Mouse (Mus musculus) adrenal gland, postnatal 4 days (tissue): ENCODE measurements around the gene Slc25a34. TPM values are rescaled to one million over a fixed set of nuclear protein-coding genes. Genes with fewer than 3 reads are reported as not detected.
A peak's percentile ranks its signal among the peaks of the same experiment; 100 is the strongest.

Source experiments
- DNase-seq, 2 experiments: peaks; one replicate each; pipeline ENCODE4 v3.0.0; 2021 to 2022; ENCODE audit warnings: low spot score in 2 of 2, mixed read lengths in 2 of 2
- long read RNA-seq, 2 experiments: library from polyadenylated mRNA; stranded (forward); transcript quantifications; one replicate each; pipeline ENCODE4 v2.0.0; 2021
- total RNA-seq, 2 experiments: library from RNA; stranded (reverse); gene quantifications; 2 replicates each; pipeline ENCODE4 v1.2.3; 2021

Slc25a34 gene
- 1 to 10 TPM; 7.4 to 9.5 TPM for total RNA-seq
- long read RNA-seq, experiment 1 = 0 reads
- long read RNA-seq, experiment 2, partial matches to known transcripts = 0 of 5 reads
- long read RNA-seq, experiment 2, other reads (novel, unspliced or antisense) = 1 of 5 reads

DNA sequence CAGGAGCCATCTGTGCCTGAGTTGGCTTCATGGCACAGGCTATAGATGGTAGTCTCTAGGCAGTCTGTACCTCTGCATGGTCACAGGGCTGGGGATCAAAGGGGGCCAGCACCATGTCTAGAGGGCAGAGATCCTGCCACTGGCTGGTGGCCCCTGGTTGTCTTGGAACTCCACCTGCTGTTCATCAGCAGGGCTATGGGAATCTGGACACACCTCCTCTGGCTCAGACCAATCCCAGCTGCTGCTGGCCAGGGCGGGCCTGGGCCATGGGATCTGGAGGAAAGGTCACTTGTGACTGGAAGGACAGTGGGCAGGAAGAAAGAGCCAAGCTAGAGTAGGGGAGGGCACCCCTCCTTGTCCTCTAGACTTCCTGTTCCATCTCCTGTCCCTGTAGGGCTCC, at the start of gene Slc25a34:
TSS of gene Slc25a34 (minus strand) at position 156 of the 400 bp plus-strand sequence.
- peak in 1 of 2 experiments; percentile 64 for DNase-seq

DNA sequence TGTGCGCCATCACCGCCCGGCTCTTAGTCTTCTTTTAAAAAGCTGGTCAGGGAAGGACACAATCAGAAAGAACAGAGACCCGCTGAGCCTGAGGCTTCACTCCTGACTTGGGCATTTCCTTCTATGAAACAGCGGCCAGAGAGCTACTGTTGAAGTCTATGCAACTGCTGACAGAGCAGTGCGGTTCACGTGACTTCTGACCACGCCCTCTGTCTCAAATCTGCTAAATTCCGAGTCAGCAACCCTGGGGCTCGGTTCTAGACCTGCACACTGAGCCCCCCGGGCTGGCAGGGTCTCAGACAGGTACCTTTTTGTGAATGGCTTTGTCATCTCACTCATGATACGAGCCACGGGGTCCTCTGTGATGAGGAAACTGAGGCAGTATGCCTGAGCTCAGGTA, 48.7 kb upstream of the Slc25a34 start:
- DNase-seq = no peak

DNA sequence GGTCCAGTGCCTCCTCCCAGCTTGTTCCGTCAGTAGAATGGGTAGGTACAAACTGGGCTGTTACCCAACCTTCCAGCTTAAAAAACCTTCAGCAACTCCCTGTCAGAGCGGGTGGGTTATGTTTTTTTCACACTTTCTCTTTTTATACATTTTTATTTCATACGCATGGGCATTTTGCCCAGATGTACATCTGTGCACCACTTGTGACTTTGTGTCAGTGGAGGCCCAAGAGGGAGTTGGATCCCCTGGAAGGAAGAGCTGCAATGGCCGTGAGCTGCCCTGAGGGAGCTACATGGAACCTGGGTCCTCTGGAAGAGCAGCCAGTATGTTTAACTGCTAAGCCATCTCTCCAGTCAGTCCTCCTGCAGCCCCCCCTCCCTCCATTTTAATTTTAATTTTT, 47.8 kb upstream of the Slc25a34 start:
- DNase-seq = no peak

DNA sequence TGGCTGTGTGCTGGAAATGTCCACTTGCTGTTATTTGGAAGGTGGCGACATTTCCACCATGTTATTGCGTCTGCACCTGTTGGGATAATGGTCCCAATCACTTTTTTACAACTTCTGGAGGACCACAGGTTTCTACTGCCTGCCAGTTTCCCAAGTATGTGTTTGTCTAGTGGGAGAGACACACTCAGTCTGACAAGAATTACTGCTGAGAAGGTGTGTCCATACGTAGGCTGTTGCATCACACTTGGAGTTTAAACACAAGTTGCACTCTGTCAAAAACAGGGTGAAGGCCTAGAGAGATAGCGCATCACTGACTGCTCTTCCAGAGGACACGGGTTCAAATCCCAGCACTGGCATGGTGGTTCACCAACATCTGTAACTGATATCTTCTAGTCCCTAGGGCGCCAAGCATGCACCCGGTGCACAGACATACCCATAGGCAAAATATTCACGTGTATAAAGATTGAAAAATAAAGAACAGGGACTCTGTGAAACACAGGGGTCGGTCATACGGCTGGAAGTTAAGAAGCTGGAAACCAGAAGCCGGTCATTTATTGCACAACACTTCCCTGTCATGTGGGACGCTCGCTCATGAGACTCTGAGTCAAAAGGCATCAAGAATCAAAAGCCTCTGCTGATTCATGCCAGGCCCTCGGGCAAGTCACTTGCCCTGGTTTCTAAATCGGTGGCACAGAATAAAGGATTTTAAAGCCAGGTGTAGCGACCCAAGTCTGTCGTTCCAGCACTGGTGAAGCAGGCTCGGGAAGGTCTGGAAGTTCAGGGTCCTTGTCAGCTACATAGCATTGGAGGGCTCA, 46.5 kb upstream of the Slc25a34 start:
- no peak for DNase-seq

DNA sequence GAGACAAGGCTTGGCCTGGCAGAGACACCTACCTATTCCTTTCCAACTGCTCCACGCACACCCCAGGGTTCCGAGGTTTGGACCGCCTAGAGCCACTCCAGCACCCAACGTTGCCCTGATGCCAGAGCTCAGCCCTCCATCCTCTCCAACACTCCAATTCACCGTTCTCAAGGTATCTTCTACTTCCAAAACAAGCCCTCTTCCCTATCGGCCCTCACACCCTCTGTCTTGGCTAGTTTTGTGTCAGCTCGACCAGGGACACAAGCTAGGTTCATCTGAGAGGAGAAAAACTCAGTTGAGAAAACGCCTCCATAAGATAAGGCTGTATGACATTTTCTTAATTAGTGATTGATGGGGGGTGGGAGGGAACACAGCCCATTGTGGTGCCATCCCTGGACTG, 41.2 kb upstream of the Slc25a34 start, which contains the start of gene Plekhm2:
TSS of gene Plekhm2 (minus strand) at position 101 of the 400 bp plus-strand sequence.
- DNase-seq = no peak

DNA sequence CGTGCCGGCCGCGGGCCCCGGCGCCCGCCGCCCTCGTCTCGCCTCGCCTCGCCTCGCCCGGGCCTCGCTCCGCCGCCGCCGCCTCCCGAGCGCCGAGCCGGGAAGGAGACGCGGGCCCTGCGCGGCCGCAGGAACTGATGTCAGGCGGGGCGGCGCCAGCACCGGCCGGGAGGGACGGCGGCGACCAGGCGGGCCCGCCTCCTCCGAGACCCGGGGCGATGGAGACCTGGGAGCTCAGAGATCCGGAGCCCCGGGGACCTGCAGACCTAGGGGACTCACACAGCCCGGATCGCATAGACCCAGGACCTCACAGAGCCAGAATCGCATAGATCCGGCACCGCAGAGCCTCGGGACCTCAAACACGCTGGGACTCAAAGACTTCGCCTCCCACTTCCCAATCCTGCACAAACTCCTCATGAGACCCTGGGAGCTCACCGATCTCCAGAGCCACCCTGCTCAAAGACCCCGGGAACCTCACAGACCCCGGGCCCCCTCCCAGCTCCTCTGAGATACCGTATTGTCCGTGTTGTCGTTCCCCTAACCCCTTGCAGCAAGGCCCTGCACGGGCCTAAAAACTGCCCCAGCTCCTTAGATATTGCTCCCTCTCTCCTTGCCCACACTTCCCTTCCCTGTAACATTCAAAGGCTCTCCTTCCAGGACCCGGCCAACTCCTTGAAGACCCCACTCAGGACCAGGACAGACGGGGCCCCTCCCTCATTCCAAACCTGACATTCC, 40.6 kb upstream of the Slc25a34 start:
- DNase-seq = peak; percentile 49 to 51

DNA sequence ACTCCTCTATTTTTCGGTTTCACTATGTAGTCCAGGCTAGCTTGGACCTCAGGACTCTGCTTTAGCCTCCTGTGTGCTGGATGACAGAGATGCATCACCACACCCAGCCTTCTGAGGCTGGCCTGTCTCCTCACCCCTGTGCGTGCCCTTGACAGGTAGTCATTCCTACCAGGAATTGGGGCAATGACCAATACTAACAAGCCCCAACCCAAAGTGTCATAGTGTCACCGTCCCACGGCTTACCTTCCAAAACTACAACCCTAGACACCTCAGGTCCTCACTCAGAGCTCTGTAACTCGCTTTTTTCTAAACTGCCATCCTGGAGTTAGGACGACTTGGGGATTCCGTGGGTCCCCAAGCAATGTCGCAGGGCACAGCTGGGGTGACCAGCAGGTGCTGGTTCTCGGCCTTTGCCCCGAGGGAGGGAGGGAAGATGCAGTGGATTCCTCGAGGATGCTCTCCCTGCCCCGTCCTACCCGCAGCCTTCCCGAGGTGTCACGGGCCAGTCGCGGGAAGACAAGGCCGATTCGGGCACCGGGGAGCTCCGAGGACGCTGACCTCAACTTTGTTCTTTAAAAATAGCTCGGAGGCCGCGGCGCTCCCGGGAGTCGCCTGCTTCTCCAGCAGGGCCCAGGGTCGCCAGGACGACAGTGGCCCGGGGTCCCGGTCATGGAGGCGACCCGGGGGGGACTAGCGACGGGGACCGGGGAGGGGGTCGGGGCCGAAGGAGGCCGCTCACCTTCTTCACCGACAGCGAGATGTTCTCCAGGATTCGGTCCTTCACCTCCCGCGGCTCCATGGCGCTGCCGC, 39.7 kb upstream of the Slc25a34 start:
- no peak for DNase-seq

DNA sequence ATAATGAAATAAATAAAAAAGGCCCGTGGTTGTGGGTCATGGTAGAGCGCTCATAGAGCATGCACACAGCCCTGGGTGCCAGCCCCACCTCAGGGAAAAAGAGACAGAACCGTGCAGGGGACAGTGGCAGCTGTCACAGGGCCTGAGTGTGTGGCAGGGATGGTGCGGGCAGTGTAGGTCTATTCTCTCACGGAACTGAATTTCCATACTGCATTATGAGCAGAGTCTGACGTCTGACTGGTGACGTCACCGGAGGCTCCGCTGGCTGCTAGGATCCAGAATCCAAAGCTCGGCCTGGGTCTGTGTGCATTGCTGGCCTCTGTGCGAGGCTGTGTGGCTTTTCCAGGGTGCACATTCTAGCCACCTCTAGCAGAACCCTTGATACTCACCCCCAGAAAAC, 37.3 kb upstream of the Slc25a34 start:
- no peak for DNase-seq

DNA sequence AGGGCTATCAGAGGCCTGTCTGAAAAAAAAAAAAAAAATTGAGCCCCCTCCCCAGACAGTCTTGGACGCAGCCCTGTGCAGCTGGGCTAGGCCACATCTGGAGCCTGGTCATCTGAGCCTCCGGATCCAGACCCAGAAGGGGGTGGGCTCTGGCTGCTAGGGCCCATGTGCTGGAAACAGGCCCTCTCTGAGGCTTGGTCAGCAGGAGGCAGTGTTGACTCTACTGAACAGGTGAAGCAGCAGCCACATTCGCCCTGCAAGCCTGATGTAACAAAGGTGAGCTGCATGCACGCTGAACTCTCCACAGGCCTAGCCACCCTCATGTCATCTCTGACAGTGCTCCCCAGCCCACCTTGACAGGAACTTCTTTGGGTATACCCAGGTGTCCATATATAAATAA, 36.1 kb upstream of the Slc25a34 start:
- DNase-seq = no peak

DNA sequence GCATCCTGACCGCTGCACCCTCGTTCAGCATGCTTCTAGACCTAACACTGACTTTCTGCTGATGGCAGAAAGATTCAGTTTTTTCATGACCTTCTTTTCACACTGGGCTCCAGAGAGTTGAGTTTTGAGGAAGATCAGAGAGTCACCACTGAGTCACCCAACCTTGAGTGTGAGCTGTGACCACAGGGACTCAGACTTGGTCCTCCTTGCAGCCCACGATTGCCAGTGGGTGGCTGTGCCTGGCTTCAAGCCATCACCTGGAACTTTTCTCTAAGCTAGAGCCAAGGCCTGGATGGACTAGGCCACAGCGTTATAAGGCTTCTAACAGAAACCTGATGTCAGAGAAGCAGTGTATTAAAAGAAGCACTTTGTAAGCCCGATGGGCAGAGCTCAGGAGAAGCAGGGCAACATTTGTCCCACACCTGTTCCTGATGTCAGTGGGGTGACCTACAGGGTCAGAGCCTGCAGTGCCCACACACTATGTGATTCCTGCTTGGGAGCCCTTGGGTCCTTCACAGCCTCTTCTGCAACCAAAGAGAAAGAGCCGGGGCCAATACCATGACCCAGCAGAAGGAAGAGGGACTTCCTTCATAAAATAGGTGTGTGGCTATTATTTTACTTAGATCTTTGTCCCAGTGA, 35.3 kb upstream of the Slc25a34 start:
- DNase-seq = no peak

DNA sequence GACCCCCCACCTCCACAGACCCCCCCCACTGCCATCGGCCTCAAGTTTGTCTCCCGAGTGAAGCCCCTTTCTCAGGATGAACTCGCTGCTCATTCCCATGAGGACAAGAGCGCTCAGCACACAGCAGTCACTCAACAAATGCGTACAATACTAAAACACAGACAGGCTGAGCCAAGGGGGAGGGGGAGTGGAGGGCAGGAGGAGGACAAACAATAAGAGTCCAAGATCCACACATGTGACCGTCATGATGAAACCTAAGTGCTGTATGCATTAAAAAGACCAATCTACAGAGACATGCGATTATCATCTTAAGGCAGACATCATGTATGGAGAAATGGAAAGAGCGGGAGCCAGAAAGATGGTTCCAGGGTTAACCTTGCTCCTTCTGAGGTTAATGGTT, 33.3 kb upstream of the Slc25a34 start:
- DNase-seq = no peak

DNA sequence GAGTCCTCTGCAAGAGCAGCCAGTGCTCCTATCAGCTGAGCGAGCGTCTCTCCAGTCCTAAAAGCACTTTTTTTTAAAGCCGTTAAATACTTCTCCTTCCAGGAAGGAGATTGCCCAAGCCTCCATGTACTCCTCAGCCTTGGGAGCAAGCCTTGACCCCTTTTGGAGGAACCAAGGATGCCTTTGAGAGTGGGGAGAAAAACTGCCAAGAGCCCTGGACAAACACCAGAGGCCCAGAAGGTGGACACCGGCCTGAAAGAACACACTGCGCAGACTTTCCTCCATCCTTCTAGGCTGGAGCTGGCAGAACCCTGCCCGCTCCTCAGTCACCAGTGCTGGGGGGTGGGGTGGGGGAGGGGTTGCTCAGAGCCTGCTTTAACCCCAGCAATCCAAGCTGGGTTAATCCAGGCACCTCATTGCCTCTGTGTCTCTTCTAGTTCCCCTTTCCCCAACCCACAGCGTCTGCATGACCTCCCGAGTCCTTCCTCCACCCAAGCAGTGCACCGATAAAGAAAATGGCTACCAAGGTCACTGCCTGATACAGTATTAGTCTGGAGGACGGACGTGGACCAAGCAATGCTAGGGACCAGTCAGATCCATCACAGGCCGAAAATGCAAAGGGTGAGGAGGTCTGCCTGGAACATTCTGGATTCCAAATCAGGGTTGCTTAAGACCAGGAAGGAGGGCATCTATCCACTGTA, 32.4 kb upstream of the Slc25a34 start:
- no peak for DNase-seq

DNA sequence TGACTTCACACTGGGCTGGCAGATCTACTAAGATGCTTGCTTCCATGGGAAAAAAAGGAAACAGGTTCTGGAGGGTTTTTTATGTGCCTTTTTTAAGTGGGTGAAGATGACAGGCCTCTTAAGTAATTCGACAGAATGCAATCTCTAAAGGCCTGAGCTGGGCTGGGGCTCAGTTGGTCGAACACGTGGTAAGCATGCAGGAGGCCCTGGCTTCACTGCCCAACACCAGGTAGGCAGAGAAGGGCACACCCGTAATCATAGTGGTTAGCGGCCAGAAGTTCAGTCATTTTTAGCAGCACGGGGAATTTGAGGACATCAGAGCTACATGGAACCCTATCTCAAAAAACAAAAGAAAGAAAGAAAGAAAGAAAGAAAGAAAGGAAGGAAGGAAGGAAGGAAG, 30.9 kb upstream of the Slc25a34 start:
- no peak for DNase-seq

DNA sequence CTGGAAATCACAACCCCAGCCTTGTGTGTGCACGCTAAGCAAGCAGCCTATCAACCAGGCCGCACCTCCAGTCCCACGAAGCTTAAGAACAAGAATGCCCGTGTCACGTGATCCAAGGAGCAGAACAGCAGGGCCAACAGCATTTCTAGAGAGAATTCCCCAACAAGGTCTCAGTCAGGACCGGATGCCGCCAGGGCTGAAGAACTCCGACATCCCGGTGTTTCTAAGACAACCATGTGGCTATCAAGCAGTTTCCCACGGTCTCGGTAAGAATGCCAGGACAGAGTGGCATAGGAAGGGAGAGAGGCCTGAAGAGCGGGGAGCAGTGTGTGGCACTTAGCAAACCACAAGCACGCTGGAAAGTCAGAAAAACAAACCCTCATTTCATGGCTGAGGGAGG, 30.2 kb upstream of the Slc25a34 start:
- DNase-seq = no peak

DNA sequence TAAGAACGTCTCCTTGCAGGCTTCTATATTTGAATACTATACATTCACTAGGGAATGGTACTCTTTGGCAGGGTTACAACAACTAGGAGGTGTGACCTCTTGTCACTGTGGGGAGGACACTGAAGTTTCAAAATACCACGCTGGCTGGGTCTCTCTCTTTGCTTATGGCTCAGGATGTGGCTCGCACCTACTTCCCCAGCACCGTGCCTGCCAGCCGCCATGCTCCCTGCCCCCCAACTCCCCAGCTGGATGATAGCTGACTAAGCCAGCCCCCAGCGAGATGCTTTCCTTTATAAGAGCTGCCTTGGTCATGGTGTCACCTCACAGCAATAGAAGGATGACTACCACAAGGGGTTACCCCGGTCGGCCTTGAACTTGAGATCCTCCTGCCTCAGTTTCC, 29.4 kb upstream of the Slc25a34 start:
- DNase-seq = no peak

DNA sequence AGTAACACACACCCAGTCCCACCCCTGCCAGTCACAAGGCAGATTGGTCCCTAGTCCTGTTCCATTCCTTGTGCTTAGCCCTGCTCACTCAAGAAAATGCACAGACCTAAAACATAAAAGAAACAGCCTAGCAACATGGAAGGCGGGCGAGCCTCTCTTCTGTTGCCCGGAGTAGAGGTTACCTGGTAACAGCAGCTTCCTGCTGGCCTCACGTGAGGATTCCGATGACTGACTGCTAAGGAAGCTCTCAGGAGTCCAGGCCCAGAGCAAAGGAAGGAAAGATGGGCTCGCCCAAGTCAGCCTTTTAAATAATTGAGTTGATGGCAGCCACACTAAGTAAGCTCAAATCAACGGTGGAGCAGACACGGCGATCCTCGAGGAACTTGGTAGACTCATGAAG, 28.3 kb upstream of the Slc25a34 start:
- no peak for DNase-seq

DNA sequence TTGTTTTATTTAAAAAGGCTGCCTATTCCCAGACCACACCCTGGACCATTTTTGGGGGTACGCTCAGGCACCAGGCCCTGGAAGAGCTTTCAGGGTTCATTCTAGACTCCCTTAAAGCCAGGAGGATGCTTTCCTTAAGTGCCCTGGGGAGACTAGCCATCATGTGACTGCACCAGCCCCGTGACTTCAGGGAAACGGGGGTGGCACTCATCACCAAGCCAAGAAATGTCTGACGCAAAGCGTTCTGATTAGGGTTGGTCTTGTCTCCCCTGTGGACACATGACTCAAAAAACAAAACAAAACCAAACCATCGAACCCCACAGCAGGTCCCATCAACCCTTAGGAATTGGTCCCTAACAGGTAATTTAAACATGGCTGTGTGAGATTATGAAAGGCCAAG, 27.7 kb upstream of the Slc25a34 start:
- DNase-seq = no peak

DNA sequence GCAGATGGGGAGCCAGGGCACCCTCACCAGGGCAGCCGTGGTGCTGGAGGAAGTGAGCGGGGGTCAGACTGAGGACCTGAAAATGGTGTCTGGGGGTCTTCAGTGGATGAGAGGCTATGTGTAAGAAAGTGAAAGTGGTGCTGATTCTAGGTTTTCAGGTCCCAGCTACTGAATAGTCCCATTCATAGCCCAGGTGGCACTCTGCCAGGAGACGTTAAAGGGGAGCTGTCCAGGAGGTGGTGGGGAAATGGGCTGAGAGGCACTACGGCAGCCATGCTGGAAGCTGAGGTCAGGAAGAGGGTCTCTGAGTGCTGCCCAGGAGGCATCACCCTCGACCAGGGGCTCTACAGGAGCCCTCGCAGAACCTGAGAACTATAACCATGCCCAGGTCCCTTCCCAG, 25.6 kb upstream of the Slc25a34 start:
- no peak for DNase-seq

DNA sequence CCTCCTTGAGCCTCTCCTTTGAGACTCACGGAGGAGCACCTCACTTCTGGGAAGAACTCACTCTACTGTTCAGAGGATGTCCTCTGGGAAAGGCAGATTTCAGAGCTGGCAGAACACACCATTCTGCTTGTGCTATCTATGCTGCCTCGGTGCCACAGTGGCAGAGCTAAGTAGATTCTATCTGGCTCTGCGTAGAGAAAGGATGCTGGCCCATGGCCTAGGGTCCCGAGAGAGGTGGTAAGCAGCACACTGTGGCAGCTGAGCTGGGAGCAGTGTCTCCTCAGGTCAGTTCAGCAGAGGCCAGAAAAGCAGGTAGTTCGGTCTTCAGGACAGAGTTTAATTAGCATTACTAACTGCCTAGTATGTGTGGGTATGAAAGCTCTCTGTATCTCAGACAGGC, 24.6 kb upstream of the Slc25a34 start:
- DNase-seq = no peak

DNA sequence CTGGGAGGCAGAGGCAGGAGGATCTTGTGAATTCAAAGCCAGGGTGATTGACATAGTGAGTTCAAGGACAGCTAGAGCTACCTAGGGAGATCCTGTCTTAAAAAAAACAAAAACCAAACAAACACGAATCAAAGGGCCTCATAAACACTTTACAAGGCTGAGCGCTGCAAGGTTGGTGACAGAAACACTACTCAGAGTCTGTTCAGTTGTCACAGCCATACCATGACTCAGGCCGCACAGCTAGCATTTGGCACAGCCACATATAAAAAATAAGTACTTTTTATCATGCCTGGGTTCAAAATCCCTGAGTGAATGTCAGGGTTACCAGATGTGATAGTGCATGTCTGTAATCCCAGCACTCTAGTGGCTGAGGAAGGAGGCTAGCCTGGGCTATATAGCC, 23.6 kb upstream of the Slc25a34 start:
- no peak for DNase-seq
